Mouse (Mus musculus): ENCODE results near the gene Gm45015.

GRCm38 (mm10) chrX:73344346-73344745, 7.7 kb upstream of the Gm45015 start:
- TF ChIP-seq CTCF (IDR thresholded peaks at IDR 0.05; ENCODE audit: low read depth, low read length): no peak
- TF ChIP-seq TAL1 (conservative IDR thresholded peaks at IDR 0.05; ENCODE audit: low read depth, low read length): no peak
- no peak for TF ChIP-seq GATA1 (IDR thresholded peaks at IDR 0.05; ENCODE audit: borderline replicate concordance, low read length)

All from G1E (cell line).